Mouse (Mus musculus): ENCODE measurements around the gene Sh2b2.

DNA sequence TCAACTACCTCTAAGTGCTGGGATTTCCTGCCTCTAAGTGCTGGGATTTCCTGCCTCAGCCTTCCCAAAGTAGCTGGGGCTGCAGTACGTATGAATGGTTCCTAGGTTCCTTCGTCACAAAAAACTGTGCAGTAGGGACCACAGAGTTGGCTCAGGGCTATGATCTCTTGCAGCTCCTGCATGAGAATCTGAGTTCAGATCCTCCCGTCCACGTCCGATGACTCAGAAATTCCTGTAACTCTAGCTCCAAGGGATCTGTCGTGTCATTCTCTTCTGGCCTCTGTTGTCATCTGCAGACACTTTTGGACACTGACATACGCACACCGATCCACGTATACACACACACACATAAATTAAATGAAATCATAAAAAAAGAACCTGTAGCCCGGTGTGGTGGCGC lies 33.6 kb downstream of the Sh2b2 start:
- TF ChIP-seq CTCF (IDR thresholded peaks at IDR 0.05; ENCODE audit: low read depth, low read length) (no peak), POLR2AphosphoS5 (IDR thresholded peaks at IDR 0.05; ENCODE audit: insufficient replicate concordance, low read depth, low read length) (no peak), TAL1 (conservative IDR thresholded peaks at IDR 0.05; ENCODE audit: low read depth, low read length) (no peak), GATA1 (IDR thresholded peaks at IDR 0.05; ENCODE audit: borderline replicate concordance, low read length) (no peak)
